Mouse (Mus musculus): ENCODE measurements at regions not wholly inside any gene's neighbourhood (a gene's known extent, or its start where the extent isn't known, plus 50 kb on each side); places are given as distances from the start of the nearest gene placed in this dataset.

GRCm38 (mm10) chr4:81503941-81504340, 61.3 kb upstream of the Mpdz start:
- Histone ChIP-seq H3K4me1 (no peaks in the 10 kb centered on the region), H3K36me3 (replicated peaks; ENCODE audit: low read length) (no peaks in the 10 kb centered on the region), H3K9me3 (no peaks in the 10 kb centered on the region), H3K27me3 (replicated peaks) (no peaks in the 10 kb centered on the region), H3K4me3 (replicated peaks) (no peak overlapping the region)
- TF ChIP-seq GATA1 (IDR thresholded peaks at IDR 0.05; ENCODE audit: borderline replicate concordance, low read length): no peak
- no peak for TF ChIP-seq FLI1 (IDR thresholded peaks at IDR 0.05; ENCODE audit: low read length)

- Histone ChIP-seq H3K4me3 (replicated peaks) (no peak overlapping the region), H3K27me3 (replicated peaks) (no peaks in the 10 kb centered on the region), H3K4me1 (no peaks in the 10 kb centered on the region), H3K36me3 (replicated peaks; ENCODE audit: low read length) (no peaks in the 10 kb centered on the region), H3K9me3 (no peaks in the 10 kb centered on the region)
- no peak for TF ChIP-seq FLI1 (IDR thresholded peaks at IDR 0.05; ENCODE audit: low read length)
- TF ChIP-seq GATA1 (IDR thresholded peaks at IDR 0.05; ENCODE audit: borderline replicate concordance, low read length): no peak
Observed at GRCm38 (mm10) chr4:81501802-81502201, 59.2 kb upstream of the Mpdz start.

GRCm38 (mm10) chr4:81498133-81498532, 55.5 kb upstream of the Mpdz start:
- H3K27me3 ChIP-seq (replicated peaks): no peaks in the 10 kb centered on the region
- H3K9me3 ChIP-seq: no peaks in the 10 kb centered on the region
- H3K4me1 ChIP-seq: no peaks in the 10 kb centered on the region
- no peaks in the 10 kb centered on the region for H3K36me3 ChIP-seq (replicated peaks; ENCODE audit: low read length)
- no peak for TF ChIP-seq FLI1 (IDR thresholded peaks at IDR 0.05; ENCODE audit: low read length)
- no peak overlapping the region for H3K4me3 ChIP-seq (replicated peaks)

DNA sequence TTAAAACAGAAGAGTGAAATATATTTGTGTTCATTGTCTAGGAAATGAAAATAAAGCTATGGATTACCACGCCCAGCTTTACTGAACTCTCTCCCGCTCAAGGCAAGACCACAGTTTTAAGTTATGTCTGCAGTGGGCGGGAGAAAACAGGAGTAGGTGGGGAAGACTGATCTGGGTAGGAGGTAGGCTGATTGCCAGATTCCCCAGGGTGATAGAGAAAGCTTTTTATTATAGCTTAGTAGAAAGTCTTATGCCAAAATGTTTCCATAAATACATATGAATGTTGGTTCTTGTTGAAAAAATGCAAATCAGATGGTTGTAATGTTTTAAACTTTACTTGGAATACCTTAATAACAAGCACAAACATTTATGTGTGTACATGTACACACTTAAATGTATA, 50.2 kb upstream of the Mpdz start:
- no peaks in the 10 kb centered on the region for H3K36me3 ChIP-seq (replicated peaks; ENCODE audit: low read length)
- no peak overlapping the region for H3K4me3 ChIP-seq (replicated peaks)
- no peaks in the 10 kb centered on the region for H3K27me3 ChIP-seq (replicated peaks)
- H3K4me1 ChIP-seq: no peaks in the 10 kb centered on the region
- no peak for TF ChIP-seq FLI1 (IDR thresholded peaks at IDR 0.05; ENCODE audit: low read length)
- no peak for TF ChIP-seq GATA1 (IDR thresholded peaks at IDR 0.05; ENCODE audit: borderline replicate concordance, low read length)
- H3K9me3 ChIP-seq: no peaks in the 10 kb centered on the region
